Mouse (Mus musculus) small intestine, adult 10 weeks (tissue): ENCODE results near the gene Zfp541. TPM values are rescaled to one million over a fixed set of nuclear protein-coding genes. Genes with fewer than 3 reads are reported as not detected.

ENCODE experiments used
- polyA plus RNA-seq: library from polyadenylated mRNA; stranded (reverse); fragments of 350-450 nt; fragmentation: Illumina TruSeq; extraction: RNeasy Lipid Tissue Mini Kit (QIAGEN cat#74804); gene quantifications from one replicate; pipeline ENCODE4 v1.2.3, GENCODE M21; 2014; ENCODE audit warnings: low replicate concordance

Gene Zfp541
- polyA plus RNA-seq, result not detected

GRCm38 (mm10) chr7:16061219-16062098 lies at the start of gene Zfp541:
Gene Zfp541 (plus strand): TSS chr7:16061814.

GRCm38 (mm10) chr7:16047338-16048146 lies 14.1 kb upstream of the Zfp541 start, which contains the start of gene Bicra:
Gene Bicra (minus strand): TSS chr7:16047921.

GRCm38 (mm10) chr7:16098021-16099017 lies 36.7 kb downstream of the Zfp541 start, which contains the start of gene Napa:
Gene Napa (plus strand): TSS chr7:16098458.

GRCm38 (mm10) chr7:16119569-16120261 lies 58.1 kb downstream of the Zfp541 start, which contains the start of gene Kptn:
Gene Kptn (plus strand): TSS chr7:16119895.

DNA sequence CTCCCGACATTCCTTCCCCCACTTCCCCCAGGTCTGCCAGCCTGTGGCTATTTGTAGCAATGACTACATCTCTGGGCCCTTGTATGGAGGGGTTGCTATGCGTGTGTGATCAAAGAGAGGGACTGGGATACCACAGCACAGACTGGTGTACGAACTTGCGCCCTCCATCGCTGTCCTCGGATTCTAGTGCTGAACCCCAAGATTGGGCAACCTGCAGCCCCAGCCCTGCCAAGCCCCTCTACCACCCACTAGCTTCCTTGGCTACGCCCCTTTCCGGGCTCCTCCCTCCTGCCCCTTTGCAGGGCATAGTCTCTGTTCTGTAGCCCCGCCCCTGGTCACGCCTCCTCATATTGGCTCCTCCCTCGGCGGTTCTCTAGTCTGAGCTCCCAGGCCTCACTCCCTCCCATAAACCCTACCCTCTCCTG lies 67.8 kb downstream of the Zfp541 start, which contains the start of gene Slc8a2:
Gene Slc8a2 (plus strand): TSS at position 406 of the 425 bp plus-strand sequence.

Other genes with a start within 250 kb of the Zfp541 start
- gene Obox6, start 222.1 kb upstream of the Zfp541 start, polyA plus RNA-seq, result not detected
- not detected for gene Crx, start 181.8 kb upstream of the Zfp541 start, polyA plus RNA-seq
- not detected for gene Crxos, start 179.2 kb upstream of the Zfp541 start, polyA plus RNA-seq
- 1.4 TPM for gene Selenow, start 139.4 kb upstream of the Zfp541 start, polyA plus RNA-seq
- 6.2 TPM for gene Nop53, start 115.7 kb upstream of the Zfp541 start, polyA plus RNA-seq
- 4.9 TPM for gene Ehd2, start 94.2 kb upstream of the Zfp541 start, polyA plus RNA-seq
- 0.56 TPM for gene Bicra, start 13.9 kb upstream of the Zfp541 start, polyA plus RNA-seq
- gene Napa, start 36.6 kb downstream of the Zfp541 start, polyA plus RNA-seq, result 7.2 TPM
- gene Kptn, start 58.1 kb downstream of the Zfp541 start, polyA plus RNA-seq, result 6.2 TPM
- not detected for gene Slc8a2, start 68.0 kb downstream of the Zfp541 start, polyA plus RNA-seq
- gene Meis3, start 113.3 kb downstream of the Zfp541 start, polyA plus RNA-seq, result not detected
- gene Dhx34, start 160.2 kb downstream of the Zfp541 start, polyA plus RNA-seq, result 0.11 TPM
- gene C5ar2, start 182.3 kb downstream of the Zfp541 start, polyA plus RNA-seq, result 0.30 TPM
- gene C5ar1, start 197.7 kb downstream of the Zfp541 start, polyA plus RNA-seq, result 1.9 TPM
- gene Inafm1, start 211.8 kb downstream of the Zfp541 start, polyA plus RNA-seq, result 1.6 TPM
- gene Ccdc9, start 225.0 kb downstream of the Zfp541 start, polyA plus RNA-seq, result 8.5 TPM
- not detected for gene Bbc3, start 246.6 kb downstream of the Zfp541 start, polyA plus RNA-seq